Mouse (Mus musculus) MEL-GATA-1-ER (cell line): ENCODE measurements around the gene Zic4.

Experiments
- DNase-seq: peaks from one replicate; pipeline ENCODE4 v3.0.0-alpha.2; 2012; ENCODE audit warnings: low read depth; ENCODE audit errors: extremely low read depth

Zic4 gene

DNA sequence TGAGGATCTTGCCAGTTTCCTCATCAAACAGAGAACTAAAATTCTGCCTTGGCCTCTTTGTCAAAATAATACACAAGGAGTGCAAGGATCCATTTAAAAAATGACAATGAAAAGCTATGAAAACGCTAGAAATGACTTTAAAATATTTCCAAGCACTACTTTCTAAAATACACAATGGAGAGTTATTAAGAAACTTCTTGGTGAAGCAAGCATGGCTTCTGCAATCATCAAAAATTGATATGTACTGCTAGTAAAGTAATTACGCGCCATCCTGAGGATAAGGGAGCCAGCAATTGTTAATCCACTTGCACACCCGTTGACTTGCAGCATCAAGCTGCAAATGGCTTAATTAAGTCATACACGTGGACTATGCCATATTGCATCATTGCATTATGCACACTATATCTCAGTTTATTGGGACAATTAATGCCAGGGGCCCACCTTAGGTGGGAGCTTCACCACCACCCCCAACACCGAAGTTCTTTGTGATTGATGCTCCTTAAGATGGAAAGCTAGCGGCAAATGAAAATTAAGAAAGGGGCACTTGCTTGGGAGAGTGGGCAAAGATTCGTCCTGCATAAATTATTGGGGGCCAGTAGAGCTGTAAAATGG, 38.4 kb downstream of the Zic4 start:
- no peak for DNase-seq

DNA sequence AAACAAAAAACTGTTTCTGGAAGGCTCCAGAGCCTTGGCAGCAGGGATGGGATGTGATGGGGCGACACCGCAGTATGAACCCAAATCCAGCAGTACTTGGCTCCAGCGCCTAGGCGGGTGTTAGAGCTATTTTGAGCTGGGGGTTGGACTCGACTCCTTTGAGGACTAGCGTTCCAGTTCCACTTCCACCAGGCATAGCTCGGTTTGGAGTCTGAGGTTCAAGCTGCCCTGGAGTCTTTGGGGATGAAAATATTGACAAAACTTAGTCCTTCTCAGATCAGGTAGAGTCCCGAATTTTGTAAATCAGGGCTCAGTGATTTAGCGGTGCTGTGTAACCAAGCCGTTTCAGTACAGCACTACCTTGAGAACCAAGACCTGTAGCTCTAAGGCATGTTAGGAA, 39.3 kb downstream of the Zic4 start:
- DNase-seq, result no peak

GRCm38 (mm10) chr9:91404229-91404628, 42.0 kb downstream of the Zic4 start:
- no peak for DNase-seq

DNA sequence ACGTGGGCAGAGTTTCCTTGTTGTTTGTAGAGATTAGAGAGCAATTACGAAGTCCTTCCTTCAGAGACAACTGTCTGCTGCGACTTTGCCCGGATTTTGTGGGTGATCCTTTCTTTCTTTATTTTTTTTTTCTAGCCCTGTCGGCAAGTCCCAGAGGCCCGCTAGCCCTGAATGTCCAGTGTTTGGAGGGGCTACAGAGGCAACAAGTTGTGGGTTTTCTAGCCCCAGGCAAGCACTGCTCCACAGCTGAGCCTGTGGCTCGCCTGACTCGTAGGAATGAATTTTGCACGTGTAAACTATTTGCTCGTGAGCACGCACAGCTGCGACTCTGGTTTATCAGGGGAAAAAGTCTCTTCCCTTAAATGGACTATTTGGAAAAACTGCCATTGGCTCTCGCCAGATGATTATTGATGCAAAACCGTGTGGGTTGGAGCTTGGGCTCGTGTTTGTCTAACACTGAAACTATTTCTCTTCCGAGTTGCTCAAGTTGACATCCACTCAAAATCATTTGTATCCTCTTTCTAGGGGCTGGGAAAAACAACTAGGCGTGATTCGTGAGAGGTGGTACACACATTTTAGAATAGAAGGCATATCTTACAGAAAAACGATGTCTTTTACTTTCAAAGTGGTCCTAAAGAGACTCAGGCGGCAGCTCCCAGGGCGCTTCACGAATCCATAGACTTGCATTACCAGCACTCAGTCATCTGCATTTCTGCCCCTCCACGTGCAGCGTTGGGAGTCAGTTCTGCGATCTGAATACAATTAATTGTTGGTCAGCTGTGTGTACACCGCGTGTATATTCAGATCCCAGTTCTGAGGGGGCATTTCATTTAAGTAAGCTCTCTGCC, 42.9 kb downstream of the Zic4 start:
- DNase-seq, result no peak

- DNase-seq, result no peak
Measured at GRCm38 (mm10) chr9:91405753-91406178, 43.6 kb downstream of the Zic4 start.

- no peak for DNase-seq
Measured at GRCm38 (mm10) chr9:91406258-91406763, 44.1 kb downstream of the Zic4 start.

DNA sequence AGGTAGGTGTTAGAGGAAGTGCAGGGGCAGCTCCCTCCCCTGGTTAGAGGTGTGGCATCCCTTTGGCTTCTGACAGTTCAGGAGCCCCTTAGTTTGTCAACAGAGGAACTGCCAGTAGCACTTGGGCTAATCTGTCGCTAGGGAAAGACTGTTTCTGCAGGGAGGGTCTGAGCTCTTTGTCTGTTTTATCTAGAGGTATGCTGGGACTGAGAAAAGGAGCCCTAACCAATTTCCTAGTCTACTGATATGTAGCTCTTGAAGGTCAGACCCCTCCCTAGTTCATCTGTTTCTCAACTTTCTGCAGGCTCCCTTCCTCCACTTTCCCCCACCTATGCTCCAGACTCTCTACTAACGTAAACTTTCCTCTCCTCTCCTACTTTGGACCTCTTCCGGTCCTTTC, 47.6 kb downstream of the Zic4 start:
- DNase-seq, result no peak

GRCm38 (mm10) chr9:91414007-91414661, 51.9 kb downstream of the Zic4 start:
- no peak for DNase-seq

DNA sequence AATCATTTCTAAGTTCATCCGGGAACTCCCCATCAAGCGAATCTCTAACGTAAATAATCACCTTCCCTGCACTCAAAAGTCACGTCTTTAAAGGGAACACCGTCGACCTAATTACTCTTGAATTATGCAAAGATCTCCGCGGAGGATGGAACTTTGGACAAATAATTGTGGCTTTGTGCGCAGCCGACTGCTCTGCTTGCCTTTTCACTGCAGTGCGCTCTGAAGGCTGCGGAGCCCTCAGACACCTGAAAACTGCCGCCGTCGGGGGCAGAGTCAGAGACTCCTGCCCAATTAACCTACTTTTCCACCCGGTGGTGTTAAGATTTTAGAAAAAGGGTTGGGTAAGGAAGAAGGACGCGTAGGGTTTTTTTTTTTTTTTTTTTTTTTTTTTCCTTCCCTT, 58.2 kb downstream of the Zic4 start:
- DNase-seq, result no peak
